Mouse (Mus musculus) liver, embryonic 18 days (tissue): ENCODE data around the gene Olfr1138. TPM values are rescaled to one million over a fixed set of nuclear protein-coding genes. Genes with fewer than 3 reads are reported as not detected.

Source experiments
- polyA plus RNA-seq: library from polyadenylated mRNA; depleted of rRNA; stranded (reverse); fragments of >200 nt; gene quantifications from 2 replicates; pipeline ENCODE4 v1.2.3, GENCODE M21; 2012; rRNA removed

Gene Olfr1138
- not detected in 2 replicates for polyA plus RNA-seq

DNA sequence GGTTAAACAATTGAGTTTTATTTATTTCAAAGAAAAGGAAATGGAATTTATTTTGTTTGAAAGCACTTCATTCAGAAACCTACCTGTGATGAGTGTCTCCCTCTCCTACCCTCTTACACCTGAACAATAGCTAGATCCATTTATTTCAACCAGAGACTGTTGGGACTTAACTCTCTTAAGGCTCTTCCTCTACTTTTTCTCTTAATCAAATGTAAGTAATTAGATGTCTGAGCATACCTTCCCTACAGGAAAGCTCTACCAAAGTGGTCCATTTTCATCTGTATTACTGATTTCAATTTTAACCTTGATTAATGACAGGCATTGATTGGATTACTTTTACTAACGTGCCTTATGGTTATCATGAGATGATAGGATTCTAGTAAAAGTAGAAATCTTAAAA lies at the start of gene Olfr1138:
TSS of gene Olfr1138 (minus strand) at position 101 of the 400 bp plus-strand sequence.

DNA sequence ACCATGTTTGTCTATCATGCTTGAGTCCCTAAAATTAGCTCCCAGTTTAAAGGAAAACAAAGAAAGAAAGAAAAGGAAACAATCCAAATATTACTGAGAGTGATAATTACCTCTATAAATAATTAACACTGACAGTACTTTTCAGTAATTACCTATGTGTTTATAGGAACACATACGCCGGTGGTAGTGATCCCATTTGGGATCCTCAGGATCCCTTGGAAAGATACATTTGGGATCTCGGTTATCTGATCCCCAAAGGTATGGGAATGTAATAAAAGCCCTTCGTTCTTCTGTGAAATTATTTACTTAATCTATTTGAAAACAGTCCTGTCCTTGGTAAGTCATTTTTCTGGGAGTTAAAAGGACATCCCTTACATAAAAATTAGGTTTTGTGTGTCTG lies 39.4 kb upstream of the Olfr1138 start, which contains the start of gene Olfr152:
TSS of gene Olfr152 (plus strand) at position 301 of the 400 bp plus-strand sequence.

DNA sequence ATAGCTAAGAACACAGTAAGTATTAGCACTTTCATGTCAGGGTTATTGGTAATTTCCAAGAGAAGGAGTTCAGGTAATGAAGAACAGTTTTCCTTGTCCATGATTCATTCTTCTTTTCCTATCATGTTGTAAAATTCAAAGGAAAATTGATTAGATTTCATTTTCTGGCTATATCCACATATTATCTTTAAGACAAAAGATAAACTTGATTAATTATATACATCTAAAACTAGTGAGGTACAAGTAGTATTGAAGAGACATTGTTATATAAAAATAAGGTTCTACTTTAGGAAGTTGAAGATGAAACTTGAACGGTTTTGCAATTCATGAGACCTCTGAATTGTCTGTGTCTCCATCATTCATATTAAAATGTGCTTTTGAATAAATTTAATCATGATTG lies 14.1 kb upstream of the Olfr1138 start, which contains the start of gene Olfr1141:
TSS of gene Olfr1141 (minus strand) at position 101 of the 400 bp plus-strand sequence.

DNA sequence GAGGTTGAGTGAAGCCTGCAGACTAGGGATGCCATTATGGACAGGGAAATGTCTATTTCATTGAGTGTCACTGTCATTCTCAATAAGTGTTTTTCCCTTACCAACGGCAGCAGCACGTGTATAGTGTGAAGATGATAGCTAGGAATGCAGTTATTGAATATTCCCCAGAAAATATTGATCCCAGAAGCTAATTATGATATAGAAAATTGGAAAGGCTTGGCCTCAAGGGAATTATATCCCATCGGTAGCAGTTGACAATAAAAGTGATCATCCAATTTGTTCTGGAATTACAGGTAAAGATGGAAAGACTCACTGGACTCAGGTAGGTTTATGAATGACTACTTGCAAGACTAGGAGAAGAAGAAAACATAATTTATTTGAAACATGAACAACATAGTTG lies 3.7 kb upstream of the Olfr1138 start, which contains the start of gene Olfr1140:
TSS of gene Olfr1140 (plus strand) at position 301 of the 400 bp plus-strand sequence.

DNA sequence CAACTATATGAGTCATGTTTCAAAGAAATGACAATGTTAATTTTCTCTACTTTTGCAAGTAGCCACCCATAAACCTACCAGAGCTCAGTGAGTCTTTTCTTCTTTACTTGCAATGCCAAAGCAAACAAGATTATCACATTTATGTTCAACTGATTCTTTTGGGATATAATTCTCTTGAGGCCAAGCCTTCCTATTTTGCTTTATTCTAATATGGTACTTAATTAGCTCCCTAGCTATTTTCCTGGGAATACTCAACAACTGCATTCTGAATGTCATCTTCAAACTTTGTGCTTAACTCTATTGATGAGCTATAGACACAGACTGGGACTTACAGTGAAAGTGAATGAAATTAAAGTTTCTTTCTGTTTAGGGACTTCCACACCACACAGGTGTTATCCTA lies 26.7 kb downstream of the Olfr1138 start, which contains the start of gene Olfr1137:
TSS of gene Olfr1137 (minus strand) at position 101 of the 400 bp plus-strand sequence.

DNA sequence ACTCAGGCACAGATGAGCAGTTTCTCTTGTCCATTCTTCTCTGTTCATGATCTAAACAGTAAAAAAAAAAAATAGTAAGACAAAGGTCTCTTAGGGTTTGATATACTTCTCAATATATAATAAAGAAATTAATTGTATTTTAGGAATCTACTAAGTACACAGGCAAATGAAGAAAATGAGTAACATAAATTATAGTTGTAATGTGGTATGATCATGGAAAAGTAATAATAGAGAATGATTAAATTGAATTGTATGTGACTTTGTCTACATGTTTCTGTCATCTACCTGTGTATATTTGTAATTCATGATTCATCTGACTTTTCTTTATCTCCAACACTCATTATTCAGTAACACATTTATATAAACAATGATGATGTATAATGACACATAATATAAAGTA lies 45.9 kb downstream of the Olfr1138 start, which contains the start of gene Olfr1136:
TSS of gene Olfr1136 (minus strand) at position 101 of the 400 bp plus-strand sequence.

Other genes with a start within 250 kb of the Olfr1138 start
- not detected in 2 replicates for gene Pramel7, start 242.9 kb downstream of the Olfr1138 start, polyA plus RNA-seq
- gene Pramel6, start 233.4 kb downstream of the Olfr1138 start, polyA plus RNA-seq: not detected in 2 replicates
- gene Olfr153, start 208.2 kb downstream of the Olfr1138 start, polyA plus RNA-seq: not detected in 2 replicates
- not detected in 2 replicates for gene Olfr1128, start 194.4 kb downstream of the Olfr1138 start, polyA plus RNA-seq
- gene Olfr1129, start 166.1 kb downstream of the Olfr1138 start, polyA plus RNA-seq: not detected in 2 replicates
- not detected in 2 replicates for gene Olfr1130, start 133.8 kb downstream of the Olfr1138 start, polyA plus RNA-seq
- gene Olfr1131, start 112.9 kb downstream of the Olfr1138 start, polyA plus RNA-seq: not detected in 2 replicates
- not detected in 2 replicates for gene Olfr1132, start 102.4 kb downstream of the Olfr1138 start, polyA plus RNA-seq
- not detected in 2 replicates for gene Olfr1133, start 92.6 kb downstream of the Olfr1138 start, polyA plus RNA-seq
- gene Olfr1134, start 81.5 kb downstream of the Olfr1138 start, polyA plus RNA-seq: not detected in 2 replicates
- gene Olfr1135, start 66.3 kb downstream of the Olfr1138 start, polyA plus RNA-seq: not detected in 2 replicates
- gene Olfr1136, start 46.0 kb downstream of the Olfr1138 start, polyA plus RNA-seq: not detected in 2 replicates
- gene Olfr1137, start 26.8 kb downstream of the Olfr1138 start, polyA plus RNA-seq: not detected in 2 replicates
- not detected in 2 replicates for gene Olfr1140, start 3.8 kb upstream of the Olfr1138 start, polyA plus RNA-seq
- gene Olfr1141, start 14.0 kb upstream of the Olfr1138 start, polyA plus RNA-seq: not detected in 2 replicates
- gene Olfr152, start 39.5 kb upstream of the Olfr1138 start, polyA plus RNA-seq: not detected in 2 replicates
- gene Olfr1143, start 60.6 kb upstream of the Olfr1138 start, polyA plus RNA-seq: not detected in 2 replicates
- not detected in 2 replicates for gene Olfr1145, start 69.8 kb upstream of the Olfr1138 start, polyA plus RNA-seq
- gene Olfr1148, start 90.6 kb upstream of the Olfr1138 start, polyA plus RNA-seq: not detected in 2 replicates
- gene Olfr1150-ps1, start 104.0 kb upstream of the Olfr1138 start, polyA plus RNA-seq: not detected in 2 replicates
- gene Olfr1151, start 115.9 kb upstream of the Olfr1138 start, polyA plus RNA-seq: not detected in 2 replicates
- not detected in 2 replicates for gene Olfr1152, start 126.5 kb upstream of the Olfr1138 start, polyA plus RNA-seq
- gene Olfr1153, start 155.0 kb upstream of the Olfr1138 start, polyA plus RNA-seq: not detected in 2 replicates
- gene Olfr1154, start 165.2 kb upstream of the Olfr1138 start, polyA plus RNA-seq: not detected in 2 replicates
- not detected in 2 replicates for gene Olfr1155, start 205.2 kb upstream of the Olfr1138 start, polyA plus RNA-seq
- not detected in 2 replicates for gene Olfr1156, start 213.1 kb upstream of the Olfr1138 start, polyA plus RNA-seq
- not detected in 2 replicates for gene Olfr1157, start 228.3 kb upstream of the Olfr1138 start, polyA plus RNA-seq
- not detected in 2 replicates for gene Olfr74, start 234.7 kb upstream of the Olfr1138 start, polyA plus RNA-seq